Mouse (Mus musculus): ENCODE data around the gene Hoxb2. TPM values are rescaled to one million over a fixed set of nuclear protein-coding genes. Genes with fewer than 3 reads are reported as not detected.

Hoxb2 gene
- total RNA-seq, 2 experiments from 2014 or later = 1.7 TPM; not detected in 1

GRCm38 (mm10) chr11:96374810-96375209, 24.5 kb downstream of the Hoxb2 start:
- no peak for ATAC-seq (replicated peaks; ENCODE audit: poor library complexity, severe bottlenecking)

- ATAC-seq (replicated peaks; ENCODE audit: poor library complexity, severe bottlenecking) = no peak
These were observed 33.1 kb downstream of the Hoxb2 start for GRCm38 (mm10) chr11:96383381-96383780.

- no peak for ATAC-seq (replicated peaks; ENCODE audit: poor library complexity, severe bottlenecking)
These were observed 37.3 kb downstream of the Hoxb2 start for GRCm38 (mm10) chr11:96387635-96388034.

DNA sequence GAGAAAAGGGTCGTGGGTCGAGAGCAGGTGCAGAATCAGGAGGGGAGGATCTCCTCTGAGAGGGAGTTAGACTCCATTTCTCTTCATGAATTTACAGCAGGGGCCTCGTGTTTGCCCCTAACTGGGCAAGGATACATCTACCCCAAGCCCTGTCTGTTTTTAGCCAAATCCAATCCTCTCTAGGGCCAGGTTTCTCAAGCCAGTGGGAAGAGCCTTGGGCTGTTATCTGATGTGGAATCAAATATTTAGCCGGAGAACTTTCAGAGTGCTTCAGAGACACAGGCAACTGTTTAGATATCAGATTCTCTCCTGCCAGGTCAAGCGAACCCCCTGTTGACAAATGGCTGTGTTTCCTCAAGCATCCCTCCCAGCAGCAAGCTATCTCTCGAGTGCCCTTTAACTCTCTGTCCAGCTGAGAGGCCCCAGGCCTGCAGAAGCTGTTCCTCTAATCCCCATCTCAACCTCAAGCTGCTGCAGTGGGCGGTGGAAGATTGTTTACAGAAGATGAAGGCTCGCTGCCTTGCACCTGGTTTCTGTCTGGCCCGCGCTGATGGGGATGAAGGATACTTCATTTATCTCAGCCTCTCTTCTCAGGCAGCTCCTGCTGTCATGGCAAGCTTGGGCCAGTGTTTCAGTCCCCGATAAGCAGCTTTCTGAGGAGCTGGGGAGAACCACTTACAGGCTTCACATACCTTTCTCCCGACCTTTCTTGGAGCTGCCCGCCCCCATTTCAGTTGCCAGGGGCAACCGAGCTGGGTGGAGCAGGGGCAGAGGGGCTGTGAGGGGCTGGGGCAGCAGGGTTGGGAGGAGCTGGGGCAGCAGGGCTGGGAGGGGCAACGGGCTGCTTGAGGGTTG, 46.7 kb downstream of the Hoxb2 start:
- no peak for ATAC-seq (replicated peaks; ENCODE audit: poor library complexity, severe bottlenecking)

- no peak for ATAC-seq (replicated peaks; ENCODE audit: poor library complexity, severe bottlenecking)
These were observed 47.5 kb downstream of the Hoxb2 start for GRCm38 (mm10) chr11:96397806-96398335.

- peak; percentile 84 for ATAC-seq (replicated peaks; ENCODE audit: poor library complexity, severe bottlenecking)
These were observed 49.6 kb downstream of the Hoxb2 start for GRCm38 (mm10) chr11:96399923-96400322.

Other genes with a start within 250 kb of the Hoxb2 start
- not detected in 2 replicates for gene Calcoco2, start 238.6 kb upstream of the Hoxb2 start, total RNA-seq (2014; fragmentation: Nextera tagmentation)
- not detected in 2 replicates for gene Calcoco2, start 238.6 kb upstream of the Hoxb2 start, total RNA-seq (2017)
- gene Ttll6, start 216.7 kb upstream of the Hoxb2 start, total RNA-seq (2014; fragmentation: Nextera tagmentation) = not detected in 2 replicates
- not detected in 2 replicates for gene Ttll6, start 216.7 kb upstream of the Hoxb2 start, total RNA-seq (2017)
- gene Hoxb13, start 156.2 kb upstream of the Hoxb2 start, total RNA-seq (2014; fragmentation: Nextera tagmentation) = not detected in 2 replicates
- gene Hoxb13, start 156.2 kb upstream of the Hoxb2 start, total RNA-seq (2017) = not detected in 2 replicates
- gene Hoxb9, start 79.1 kb upstream of the Hoxb2 start, total RNA-seq (2014; fragmentation: Nextera tagmentation) = not detected in 2 replicates
- not detected in 2 replicates for gene Hoxb9, start 79.1 kb upstream of the Hoxb2 start, total RNA-seq (2017)
- gene Hoxb8, start 68.6 kb upstream of the Hoxb2 start, total RNA-seq (2014; fragmentation: Nextera tagmentation) = not detected in 2 replicates
- gene Hoxb8, start 68.6 kb upstream of the Hoxb2 start, total RNA-seq (2017) = not detected in 2 replicates
- not detected in 2 replicates for gene Hoxb7, start 63.9 kb upstream of the Hoxb2 start, total RNA-seq (2014; fragmentation: Nextera tagmentation)
- gene Hoxb7, start 63.9 kb upstream of the Hoxb2 start, total RNA-seq (2017) = not detected in 2 replicates
- not detected in 2 replicates for gene Hoxb6, start 58.0 kb upstream of the Hoxb2 start, total RNA-seq (2014; fragmentation: Nextera tagmentation)
- not detected in 2 replicates for gene Hoxb6, start 58.0 kb upstream of the Hoxb2 start, total RNA-seq (2017)
- not detected in 2 replicates for gene Hoxb5, start 47.2 kb upstream of the Hoxb2 start, total RNA-seq (2014; fragmentation: Nextera tagmentation)
- gene Hoxb5, start 47.2 kb upstream of the Hoxb2 start, total RNA-seq (2017) = 0.05 TPM in 1 of 2 replicates, not detected in the other
- gene Hoxb4, start 32.3 kb upstream of the Hoxb2 start, total RNA-seq (2014; fragmentation: Nextera tagmentation) = 2.6 and 3.8 TPM in 2 replicates
- gene Hoxb4, start 32.3 kb upstream of the Hoxb2 start, total RNA-seq (2017) = 1.9 and 2.3 TPM in 2 replicates
- 1.5 and 7.8 TPM in 2 replicates for gene Hoxb3, start 27.2 kb upstream of the Hoxb2 start, total RNA-seq (2014; fragmentation: Nextera tagmentation)
- 0.05 and 0.56 TPM in 2 replicates for gene Hoxb3, start 27.2 kb upstream of the Hoxb2 start, total RNA-seq (2017)
- gene Hoxb1, start 15.2 kb downstream of the Hoxb2 start, total RNA-seq (2014; fragmentation: Nextera tagmentation) = not detected in 2 replicates
- not detected in 2 replicates for gene Hoxb1, start 15.2 kb downstream of the Hoxb2 start, total RNA-seq (2017)
- gene Skap1, start 114.1 kb downstream of the Hoxb2 start, total RNA-seq (2014; fragmentation: Nextera tagmentation) = not detected in 2 replicates
- gene Skap1, start 114.1 kb downstream of the Hoxb2 start, total RNA-seq (2017) = 0.22 and 0.98 TPM in 2 replicates